Mouse (Mus musculus) liver, postnatal 0 days (tissue): ENCODE measurements around the gene Nop2.

Source experiments
- CTCF ChIP-seq: sonication (generic); IDR thresholded peaks from 2 replicates; pipeline ENCODE4 v1.5.1; 2016; ENCODE audit warnings: antibody characterized with exemption, low read depth
- EP300 ChIP-seq: IDR thresholded peaks from 2 replicates; pipeline ENCODE4 v1.6.1; 2016; ENCODE audit warnings: antibody characterized with exemption, low read depth, mild to moderate bottlenecking

DNA sequence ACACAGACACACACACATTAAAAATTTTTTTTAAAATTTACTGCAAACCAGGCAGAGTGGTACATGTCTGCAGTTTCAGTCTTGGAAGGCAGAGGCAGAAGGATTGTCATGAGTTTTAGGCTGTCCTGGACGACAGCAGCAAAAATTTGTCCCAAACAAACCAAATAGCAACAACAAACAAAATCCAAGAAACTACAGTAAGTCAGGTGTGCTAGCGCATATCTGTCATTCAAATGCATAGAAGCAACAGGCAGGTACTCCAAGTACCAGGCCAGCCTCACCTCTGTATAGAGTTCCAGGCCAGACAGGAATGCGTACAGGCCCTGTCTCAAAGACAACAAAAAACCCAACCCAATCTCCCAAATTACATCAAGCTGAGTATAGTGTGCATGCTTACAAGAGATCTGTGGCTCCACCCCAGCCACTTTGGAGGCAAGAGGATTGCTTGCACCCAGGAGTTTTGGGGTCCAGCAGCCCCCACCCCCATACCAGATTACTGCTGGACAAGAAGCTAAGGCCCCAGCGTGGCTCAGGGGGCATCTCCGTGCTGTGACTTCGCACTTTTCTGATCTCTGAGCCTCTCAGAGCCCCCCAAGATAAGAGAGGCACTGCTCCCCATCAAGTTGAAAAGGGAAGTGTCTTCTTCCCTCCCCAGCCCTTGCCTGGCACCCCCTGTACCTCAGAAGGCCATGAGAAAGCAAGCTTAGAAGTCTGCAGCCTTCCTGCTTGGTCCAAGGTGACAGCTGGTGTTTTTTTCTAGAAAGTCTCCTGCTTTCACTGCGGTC, 28.3 kb downstream of the Nop2 start:
- TF ChIP-seq CTCF (no peak), EP300 (no peak)
